Mouse (Mus musculus) right cerebral cortex, postnatal 4 days (tissue): ENCODE measurements around the gene Csmd2.

Source experiments
- DNase-seq: peaks from one replicate; pipeline ENCODE4 v3.0.0-alpha.2; 2022

The Csmd2 gene

GRCm38 (mm10) chr4:128427261-128428030 lies 439.8 kb downstream of the Csmd2 start:
- DNase-seq, result peak; percentile 19

GRCm38 (mm10) chr4:128428303-128429107 lies 440.8 kb downstream of the Csmd2 start:
- peak; percentile 41 for DNase-seq

- DNase-seq, result no peak
These were observed 441.9 kb downstream of the Csmd2 start for GRCm38 (mm10) chr4:128429591-128429990.

GRCm38 (mm10) chr4:128440550-128440949 lies 452.9 kb downstream of the Csmd2 start:
- no peak for DNase-seq

GRCm38 (mm10) chr4:128441228-128441627 lies 453.6 kb downstream of the Csmd2 start:
- no peak for DNase-seq

- no peak for DNase-seq
These were observed 455.1 kb downstream of the Csmd2 start for GRCm38 (mm10) chr4:128442791-128443190.

- no peak for DNase-seq
These were observed 458.0 kb downstream of the Csmd2 start for GRCm38 (mm10) chr4:128445514-128446260.

GRCm38 (mm10) chr4:128448831-128449431 lies 461.3 kb downstream of the Csmd2 start:
- DNase-seq, result no peak

- DNase-seq, result peak; percentile 42
These were observed 462.5 kb downstream of the Csmd2 start for GRCm38 (mm10) chr4:128450137-128450536.

GRCm38 (mm10) chr4:128450974-128451373 lies 463.3 kb downstream of the Csmd2 start:
- DNase-seq, result peak; percentile 64

- DNase-seq, result no peak
These were observed 463.7 kb downstream of the Csmd2 start for GRCm38 (mm10) chr4:128451383-128451794.

- no peak for DNase-seq
These were observed 479.1 kb downstream of the Csmd2 start for GRCm38 (mm10) chr4:128466708-128467107.

- DNase-seq, result no peak
These were observed 480.4 kb downstream of the Csmd2 start for GRCm38 (mm10) chr4:128468040-128468439.

GRCm38 (mm10) chr4:128476249-128476648 lies 488.6 kb downstream of the Csmd2 start:
- DNase-seq, result no peak

GRCm38 (mm10) chr4:128483891-128484290 lies 496.2 kb downstream of the Csmd2 start:
- no peak for DNase-seq

GRCm38 (mm10) chr4:128484679-128485078 lies 497.0 kb downstream of the Csmd2 start:
- DNase-seq, result no peak

- no peak for DNase-seq
These were observed 502.0 kb downstream of the Csmd2 start for GRCm38 (mm10) chr4:128489521-128490100.

- no peak for DNase-seq
These were observed 504.4 kb downstream of the Csmd2 start for GRCm38 (mm10) chr4:128492055-128492454.

GRCm38 (mm10) chr4:128499980-128500379 lies 512.3 kb downstream of the Csmd2 start:
- DNase-seq, result no peak

GRCm38 (mm10) chr4:128506878-128507277 lies 519.2 kb downstream of the Csmd2 start:
- DNase-seq, result no peak

GRCm38 (mm10) chr4:128509885-128510284 lies 522.2 kb downstream of the Csmd2 start:
- DNase-seq, result no peak

- no peak for DNase-seq
These were observed 526.8 kb downstream of the Csmd2 start for GRCm38 (mm10) chr4:128514496-128514895.
